Mouse (Mus musculus) limb, embryonic 15.5 days (tissue): ENCODE results near the gene Stfa2l1. TPM values are rescaled to one million over a fixed set of nuclear protein-coding genes. Genes with fewer than 3 reads are reported as not detected.

Experiments
- ATAC-seq: fragments of 200-750 bp; cut with Nextera tagmentation; 2 replicates; pipeline ENCODE4 v1.8.0; 2017; ENCODE audit warnings: low read depth, moderate TSS enrichment; ENCODE audit not compliant: insufficient number of reproducible peaks, low FRiP score, low TSS enrichment
- H3K27ac ChIP-seq: fragments of 300-500 bp; sonication (generic); 2 replicates; pipeline ENCODE4 v1.5.1; 2015; ENCODE audit warnings: moderate library complexity, mild to moderate bottlenecking, inconsistent platforms
- H3K27me3 ChIP-seq: fragments of 300-500 bp; sonication (generic); 2 replicates; pipeline ENCODE4 v1.6.1; 2015; ENCODE audit warnings: inconsistent platforms
- H3K36me3 ChIP-seq: fragments of 300-500 bp; sonication (generic); 2 replicates; pipeline ENCODE4 v1.6.1; 2015; ENCODE audit warnings: inconsistent platforms
- H3K4me1 ChIP-seq: fragments of 300-500 bp; sonication (generic); 2 replicates; pipeline ENCODE4 v1.6.1; 2015; ENCODE audit warnings: inconsistent platforms
- H3K4me2 ChIP-seq: fragments of 300-500 bp; sonication (generic); 2 replicates; pipeline ENCODE4 v1.6.1; 2015; ENCODE audit warnings: mild to moderate bottlenecking, inconsistent platforms
- H3K4me3 ChIP-seq: fragments of 300-500 bp; sonication (generic); 2 replicates; pipeline ENCODE4 v1.5.1; 2015; ENCODE audit warnings: mild to moderate bottlenecking, inconsistent platforms
- H3K9ac ChIP-seq: fragments of 300-500 bp; sonication (generic); 2 replicates; pipeline ENCODE4 v1.6.1; 2015; ENCODE audit warnings: inconsistent platforms
- H3K9me3 ChIP-seq: fragments of 300-500 bp; sonication (generic); 2 replicates; pipeline ENCODE4 v1.6.1; 2016; ENCODE audit warnings: inconsistent platforms
- WGBS: fragments of 180-500 bp; shearing (Covaris S2); methylation state at CpG from one replicate; pipeline ENCODE4 v1.1.7; 2015; 5-methylcytosine and 5-hydroxymethylcytosine counted together
- polyA plus RNA-seq: library from polyadenylated mRNA; unstranded; fragments of >200 nt; fragmentation: Nextera tagmentation; extraction: Ambion mirVana; gene quantifications from 2 replicates; pipeline ENCODE4 v1.2.1, GENCODE M21; 2015

Stfa2l1 gene
- polyA plus RNA-seq, 1 experiment from 2014 or later = 3.1 TPM

- Histone ChIP-seq H3K36me3 (no peaks in the 10 kb centered on the region), H3K27me3 (no peaks in the 10 kb centered on the region), H3K4me2 (no peak within 1 kb of the TSS), H3K9ac (no peak within 1 kb of the TSS), H3K4me3 (no peak within 1 kb of the TSS), H3K9me3 (no peaks in the 10 kb centered on the region), H3K4me1 (no peaks in the 10 kb centered on the region), H3K27ac (no peak within 1 kb of the TSS)
- ATAC-seq = no peak
- WGBS = 69% methylated on average over 2 of the region's 2 CpGs
Observed at GRCm38 (mm10) chr16:36209967-36210453, 53.4 kb downstream of the Stfa2l1 start, which contains the start of gene Gm5416. TSS of gene Gm5416 (plus strand) at chr16:36210403.

Other genes starting within 250 kb of the Stfa2l1 start
- gene Parp9, start 218.3 kb upstream of the Stfa2l1 start, polyA plus RNA-seq = 5.3 and 6.2 TPM in 2 replicates
- gene Dtx3l, start 217.7 kb upstream of the Stfa2l1 start, polyA plus RNA-seq = 3.3 and 3.4 TPM in 2 replicates
- gene Kpna1, start 178.1 kb upstream of the Stfa2l1 start, polyA plus RNA-seq = 34.8 and 34.9 TPM in 2 replicates
- 9.7 and 10.6 TPM in 2 replicates for gene Wdr5b, start 115.6 kb upstream of the Stfa2l1 start, polyA plus RNA-seq
- 729 and 794 TPM in 2 replicates for gene Fam162a, start 85.2 kb upstream of the Stfa2l1 start, polyA plus RNA-seq
- gene Ccdc58, start 85.1 kb upstream of the Stfa2l1 start, polyA plus RNA-seq = 80.8 and 85.0 TPM in 2 replicates
- 11.5 and 12.5 TPM in 2 replicates for gene Csta1, start 25.6 kb upstream of the Stfa2l1 start, polyA plus RNA-seq
- gene Gm5483, start 27.4 kb downstream of the Stfa2l1 start, polyA plus RNA-seq = 2.8 and 4.0 TPM in 2 replicates
- gene Gm5416, start 53.6 kb downstream of the Stfa2l1 start, polyA plus RNA-seq = 0.82 TPM in 1 of 2 replicates, not detected in the other
- gene 2010005H15Rik, start 64.7 kb downstream of the Stfa2l1 start, polyA plus RNA-seq = 0.51 and 1.4 TPM in 2 replicates
- 66.7 and 70.7 TPM in 2 replicates for gene Stfa1, start 120.1 kb downstream of the Stfa2l1 start, polyA plus RNA-seq
- gene BC117090, start 177.5 kb downstream of the Stfa2l1 start, polyA plus RNA-seq = 2.8 and 3.1 TPM in 2 replicates
- gene BC100530, start 210.9 kb downstream of the Stfa2l1 start, polyA plus RNA-seq = 432 and 436 TPM in 2 replicates